Mouse (Mus musculus): ENCODE measurements at regions not wholly inside any gene's neighbourhood (a gene's known extent, or its start where the extent isn't known, plus 50 kb on each side); places are given as distances from the start of the nearest gene placed in this dataset.

DNA sequence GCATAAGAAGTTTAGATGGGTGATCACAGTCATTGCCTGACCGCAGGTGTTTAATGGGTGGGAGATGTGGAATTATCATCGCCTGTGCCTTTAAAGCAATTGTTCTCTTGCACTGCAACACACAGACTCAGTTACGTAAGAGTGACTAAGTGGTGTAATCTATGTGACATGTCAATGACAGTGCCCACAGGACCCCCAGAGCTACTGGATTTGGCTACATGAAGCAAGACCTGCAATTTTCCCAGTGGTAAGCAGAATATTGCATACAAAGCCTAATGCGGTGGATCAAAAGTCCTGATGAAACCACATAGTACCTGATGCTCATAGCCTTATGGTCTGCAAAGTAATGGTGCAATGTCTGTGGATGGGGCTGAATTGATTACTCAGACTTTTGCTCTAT lies 469.2 kb downstream of the Hsfy2 start:
- TF ChIP-seq CTCF (IDR thresholded peaks at IDR 0.05; ENCODE audit: low read depth), result no peak
- TF ChIP-seq EP300 (IDR thresholded peaks at IDR 0.05; ENCODE audit: low read depth), result no peak
